In the genomic region with DNA sequence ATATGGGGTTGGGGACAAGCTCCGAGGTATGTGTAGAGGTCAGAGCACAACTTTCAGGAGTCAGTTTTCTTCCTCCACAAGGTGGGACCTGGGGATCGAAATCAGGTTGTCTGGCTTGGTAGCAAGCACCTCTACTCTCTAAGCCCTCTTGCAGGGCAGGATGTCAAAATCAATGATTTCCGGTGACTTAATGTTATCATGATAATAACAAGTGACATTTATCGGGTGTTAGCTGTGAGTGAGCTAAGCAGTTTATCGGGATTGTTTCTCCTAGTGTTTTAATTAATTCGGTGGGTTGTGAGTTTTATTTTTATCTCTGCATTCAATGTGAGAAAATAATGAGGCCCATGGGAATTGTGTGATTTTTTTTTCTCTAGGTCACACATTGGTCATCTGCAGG, we compare ENCODE assay signal across 19 mouse cellular contexts. TPM values are rescaled to one million over a fixed set of nuclear protein-coding genes. Genes with fewer than 3 reads are reported as not detected.
"Had no signal": no experiment of that assay in that cellular context is flagged by ENCODE, and none has a peak within 500 bp of the region (broad histone marks: within the 10 kb centered on the region; RNA-seq: fewer than 3 reads in every experiment).

No protein-coding gene starts in this region.

- DNase-seq: cerebellum, adult 2 months; cerebellum, adult 8-10 months; cerebellum, adult 9-10 months; cerebellum, adult 9-11 months; cerebellum, postnatal 10 days; cerebellum, postnatal 14 days; cerebellum, postnatal 25 days; cerebellum, postnatal 36 days; embryo, embryonic 11 days; forebrain, postnatal 0 days; gastrocnemius, adult 2 months; gastrocnemius, postnatal 10 days; gastrocnemius, postnatal 14 days; gastrocnemius, postnatal 25 days; gastrocnemius, postnatal 36 days; heart, adult 18-20 months; heart, adult 2 months had no signal

RNA-seq across cellular contexts. Expression of gene Wif1, which starts 18.3 kb away (rescaled TPM):
- total RNA-seq: common myeloid progenitor, adult 5-6 weeks; granulocyte monocyte progenitor cell, adult 5-6 weeks had no signal
